Mouse (Mus musculus): ENCODE measurements at regions not wholly inside any gene's neighbourhood (a gene's known extent, or its start where the extent isn't known, plus 50 kb on each side); places are given as distances from the start of the nearest gene placed in this dataset.

DNA sequence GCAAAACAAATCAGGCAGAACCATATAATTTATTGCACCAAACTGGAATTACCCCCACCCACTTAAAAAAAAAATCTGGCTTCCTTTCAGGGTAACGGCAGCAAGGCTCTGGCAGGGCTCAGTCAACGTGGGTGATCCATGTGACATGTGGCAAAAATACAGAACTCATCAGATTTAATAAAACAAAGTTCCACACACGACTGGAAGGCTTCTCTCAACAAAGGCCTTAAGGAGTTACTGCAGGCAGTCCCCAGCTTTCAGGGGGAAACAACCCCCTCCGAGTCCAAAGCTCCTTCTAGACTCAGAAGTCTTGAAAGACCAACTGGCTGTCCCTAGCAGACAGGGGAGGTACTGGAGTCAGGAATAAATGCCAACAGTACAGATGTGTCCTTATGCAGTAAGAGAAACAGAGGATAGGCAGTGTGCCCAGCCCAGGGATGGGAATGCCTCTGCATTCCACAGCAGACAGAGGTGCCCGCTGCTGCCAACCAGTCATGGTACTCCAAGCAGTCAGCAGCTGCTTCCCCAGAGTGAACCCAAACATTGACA lies 244.0 kb upstream of the Nt5e start:
- DNase-seq (ENCODE audit: extremely low spot score in 1 of 2, low spot score in 2 of 2) = no peak
- H3K27ac ChIP-seq = no peak overlapping the region
- no peak for TF ChIP-seq CTCF (IDR thresholded peaks at IDR 0.05)
- intact Hi-C loops (cut with DNase I) = no loop called here
- H3K4me3 ChIP-seq = no peak overlapping the region

DNA sequence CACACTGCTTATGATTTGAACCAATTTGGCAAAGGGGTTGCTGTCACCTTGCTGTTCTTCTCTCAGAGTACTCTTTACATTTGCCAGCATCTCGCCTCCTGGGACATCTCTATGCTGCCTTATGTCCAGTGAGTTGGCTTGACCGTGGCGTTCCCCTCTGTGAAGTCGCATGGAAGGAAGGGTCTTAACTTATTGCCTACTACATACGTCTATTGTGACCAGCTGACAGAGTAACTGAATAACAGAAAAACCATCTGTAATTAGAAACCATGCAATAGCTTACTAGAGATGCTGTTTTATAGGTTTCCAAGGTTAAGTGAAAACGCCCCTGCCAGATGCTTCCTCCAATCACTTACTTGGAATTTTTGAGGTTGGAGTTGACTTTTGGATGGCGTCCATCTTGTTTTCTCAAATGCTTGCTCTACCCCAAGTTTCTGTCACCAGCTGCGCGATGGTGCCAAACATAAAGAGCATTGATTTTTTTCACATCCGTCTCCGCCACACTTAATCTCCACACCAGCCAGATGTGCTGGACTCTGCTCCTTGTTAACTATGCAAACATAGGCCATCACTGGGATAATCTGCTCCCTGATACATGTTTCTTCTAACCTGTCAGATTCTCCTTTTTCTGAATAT lies 241.7 kb upstream of the Nt5e start:
- intact Hi-C loops (cut with DNase I) = no loop called here
- no peak for DNase-seq (ENCODE audit: extremely low spot score in 1 of 2, low spot score in 2 of 2)
- H3K4me3 ChIP-seq = no peak overlapping the region
- H3K27ac ChIP-seq = no peak overlapping the region
- no peak for TF ChIP-seq CTCF (IDR thresholded peaks at IDR 0.05)

DNA sequence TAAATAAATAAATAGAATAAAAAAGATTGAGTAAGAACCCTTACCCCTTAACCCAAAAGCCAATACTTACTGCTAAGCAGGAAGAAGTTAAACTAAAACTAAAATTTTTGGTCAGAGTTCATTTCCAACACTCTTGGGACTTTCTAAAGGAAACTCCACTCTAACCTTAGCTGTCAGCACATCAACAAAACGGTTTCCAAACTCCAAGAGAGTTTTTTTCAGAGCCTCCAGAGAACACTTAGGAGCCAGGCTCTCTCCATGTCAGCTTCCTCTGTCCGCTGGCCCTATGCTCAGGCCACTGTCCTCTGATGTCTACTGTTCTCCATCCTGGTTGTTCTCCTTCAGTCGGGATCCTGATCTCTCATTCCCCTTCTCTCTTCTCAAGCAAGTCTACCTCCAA lies 241.1 kb upstream of the Nt5e start:
- H3K27ac ChIP-seq = no peak overlapping the region
- no peak for TF ChIP-seq CTCF (IDR thresholded peaks at IDR 0.05)
- no peak for DNase-seq (ENCODE audit: extremely low spot score in 1 of 2, low spot score in 2 of 2)
- no peak overlapping the region for H3K4me3 ChIP-seq
- intact Hi-C loops (cut with DNase I) = no loop called here

DNA sequence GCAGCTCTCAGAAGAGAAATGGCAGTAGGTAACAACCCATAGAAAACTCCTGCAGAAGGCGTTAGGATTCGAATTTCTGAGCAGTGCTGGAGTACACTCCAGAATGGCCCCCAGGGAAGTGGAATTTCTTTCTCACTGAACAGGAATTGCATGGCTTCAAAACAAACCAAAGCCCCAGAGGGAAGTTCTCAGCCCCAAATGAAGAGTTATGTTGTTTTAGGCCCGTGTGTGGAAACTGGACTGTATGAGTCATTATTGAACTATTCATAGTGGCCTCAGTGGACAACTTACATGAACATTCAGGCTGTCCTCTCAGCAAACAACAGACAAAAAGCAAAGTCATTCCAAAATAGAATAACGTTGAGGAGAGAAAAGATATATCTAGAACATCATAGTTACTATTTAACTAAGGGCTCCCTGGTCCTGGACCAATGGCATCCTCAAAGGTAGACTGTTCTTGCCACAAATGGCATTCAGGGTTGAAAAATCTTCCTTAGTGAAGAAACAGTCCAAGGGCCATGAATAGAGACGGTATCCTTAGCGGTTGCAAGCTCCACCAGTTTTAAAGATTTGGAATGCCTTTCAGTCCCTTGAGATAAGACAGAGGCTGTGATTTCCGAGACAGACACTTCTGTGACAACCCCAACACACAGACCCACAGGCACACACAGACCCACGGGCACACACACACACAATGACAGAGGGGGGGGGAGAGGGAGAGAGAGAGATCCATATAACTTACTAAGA lies 235.0 kb upstream of the Nt5e start:
- no peak for DNase-seq (ENCODE audit: extremely low spot score in 1 of 2, low spot score in 2 of 2)
- Histone ChIP-seq H3K27ac (no peak overlapping the region), H3K4me3 (no peak overlapping the region)
- intact Hi-C loops (cut with DNase I) = no loop called here
- no peak for TF ChIP-seq CTCF (IDR thresholded peaks at IDR 0.05)

DNA sequence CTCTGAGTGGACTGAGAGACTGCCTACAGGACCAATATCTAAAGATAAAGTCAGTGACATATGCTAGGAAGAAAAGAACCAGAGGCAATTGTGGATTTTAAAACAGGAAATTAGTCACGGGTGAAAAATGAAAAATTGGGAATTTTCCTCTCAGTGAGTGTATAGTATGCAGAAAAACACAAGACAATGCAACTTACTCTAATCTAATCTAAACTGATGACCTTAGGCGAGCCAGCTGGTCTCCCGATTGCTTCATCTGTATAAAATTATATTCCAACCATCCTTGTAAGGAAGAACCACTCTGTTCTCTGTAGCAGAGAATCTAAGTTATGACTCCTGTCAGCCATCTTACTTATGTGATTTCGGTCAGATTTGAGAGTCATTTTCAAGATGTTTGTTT lies 234.4 kb upstream of the Nt5e start:
- Histone ChIP-seq H3K4me3 (no peak overlapping the region), H3K27ac (no peak overlapping the region)
- no peak for DNase-seq (ENCODE audit: extremely low spot score in 1 of 2, low spot score in 2 of 2)
- TF ChIP-seq CTCF (IDR thresholded peaks at IDR 0.05) = no peak
- intact Hi-C loops (cut with DNase I) = no loop called here

DNA sequence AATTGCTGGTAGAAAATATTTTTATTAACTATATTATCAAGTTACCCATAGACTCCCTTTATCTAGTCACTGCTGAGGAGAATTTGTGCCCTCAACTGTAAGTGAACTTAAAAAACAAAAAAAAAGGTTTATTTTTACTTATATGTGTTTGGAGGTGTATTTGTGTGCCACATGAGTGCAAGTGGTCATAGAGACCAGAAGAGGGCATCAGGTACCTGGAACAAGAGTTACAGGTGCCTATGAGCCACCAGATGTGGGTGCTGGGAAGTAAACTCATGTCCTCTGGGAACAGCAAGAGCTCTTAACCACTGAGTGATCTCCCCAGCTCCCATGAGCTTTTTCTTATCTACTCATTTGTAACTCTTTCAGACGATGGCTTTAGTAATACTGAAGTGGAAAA lies 213.9 kb upstream of the Nt5e start:
- TF ChIP-seq CTCF (IDR thresholded peaks at IDR 0.05) = no peak; the same call in 1 of the 2 replicates
- intact Hi-C loops (cut with DNase I) = no loop called here
- DNase-seq (ENCODE audit: extremely low spot score in 1 of 2, low spot score in 2 of 2) = no peak
- Histone ChIP-seq H3K27ac (no peak overlapping the region), H3K4me3 (no peak overlapping the region)

DNA sequence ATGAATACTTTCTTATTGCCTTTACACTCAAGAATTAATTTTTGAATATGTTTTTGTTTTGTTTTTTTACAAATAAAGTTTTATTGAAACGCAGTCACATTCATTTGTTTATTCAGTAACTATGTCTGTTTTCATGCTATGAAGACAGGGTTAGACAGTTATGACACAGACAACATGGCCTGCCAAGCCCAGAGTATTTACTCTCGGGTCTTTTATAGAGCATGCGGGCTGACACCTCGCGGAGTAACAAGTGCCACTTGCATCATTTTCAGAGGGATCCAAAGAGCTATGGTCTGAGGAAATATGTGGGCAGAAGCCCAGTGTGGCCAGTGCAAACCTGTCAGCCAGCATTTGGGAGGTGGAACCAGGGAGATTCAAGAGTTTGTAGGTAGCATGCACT lies 206.5 kb upstream of the Nt5e start:
- intact Hi-C loops (cut with DNase I) = no loop called here
- DNase-seq (ENCODE audit: extremely low spot score in 1 of 2, low spot score in 2 of 2) = no peak
- no peak for TF ChIP-seq CTCF (IDR thresholded peaks at IDR 0.05)
- Histone ChIP-seq H3K4me3 (no peak overlapping the region), H3K27ac (no peak overlapping the region)

DNA sequence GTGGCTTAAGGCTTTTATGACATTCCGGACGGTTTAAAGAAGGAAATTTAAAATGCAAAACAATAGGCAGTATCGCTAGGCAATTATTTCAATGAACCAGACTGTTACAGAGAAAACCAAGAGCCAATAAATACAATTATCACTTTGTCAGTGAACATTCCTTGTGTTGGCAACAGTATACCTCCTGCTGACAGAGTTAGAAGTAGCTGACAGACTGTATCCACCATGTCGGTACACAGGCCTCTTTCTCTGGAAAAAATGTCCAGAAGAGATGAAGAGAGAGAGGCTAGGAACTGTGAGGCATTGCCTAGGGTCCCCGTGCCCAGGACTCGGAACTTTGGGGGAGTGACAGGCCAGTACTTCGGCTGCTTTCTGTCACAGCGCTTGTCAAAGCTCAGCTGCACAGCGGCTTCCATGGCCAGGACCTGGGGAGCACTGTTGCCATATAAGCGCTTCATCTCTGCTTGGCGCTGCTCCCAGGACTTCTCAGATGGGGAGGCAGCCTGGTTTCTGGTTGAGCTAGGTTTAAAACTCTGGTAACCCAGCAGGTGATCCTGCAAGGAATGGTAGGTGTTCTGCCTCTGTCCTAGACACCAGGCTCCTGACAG lies 205.9 kb upstream of the Nt5e start:
- no peak for TF ChIP-seq CTCF (IDR thresholded peaks at IDR 0.05)
- intact Hi-C loops (cut with DNase I) = no loop called here
- H3K4me3 ChIP-seq = no peak overlapping the region
- H3K27ac ChIP-seq = no peak overlapping the region
- DNase-seq (ENCODE audit: extremely low spot score in 1 of 2, low spot score in 2 of 2) = no peak

DNA sequence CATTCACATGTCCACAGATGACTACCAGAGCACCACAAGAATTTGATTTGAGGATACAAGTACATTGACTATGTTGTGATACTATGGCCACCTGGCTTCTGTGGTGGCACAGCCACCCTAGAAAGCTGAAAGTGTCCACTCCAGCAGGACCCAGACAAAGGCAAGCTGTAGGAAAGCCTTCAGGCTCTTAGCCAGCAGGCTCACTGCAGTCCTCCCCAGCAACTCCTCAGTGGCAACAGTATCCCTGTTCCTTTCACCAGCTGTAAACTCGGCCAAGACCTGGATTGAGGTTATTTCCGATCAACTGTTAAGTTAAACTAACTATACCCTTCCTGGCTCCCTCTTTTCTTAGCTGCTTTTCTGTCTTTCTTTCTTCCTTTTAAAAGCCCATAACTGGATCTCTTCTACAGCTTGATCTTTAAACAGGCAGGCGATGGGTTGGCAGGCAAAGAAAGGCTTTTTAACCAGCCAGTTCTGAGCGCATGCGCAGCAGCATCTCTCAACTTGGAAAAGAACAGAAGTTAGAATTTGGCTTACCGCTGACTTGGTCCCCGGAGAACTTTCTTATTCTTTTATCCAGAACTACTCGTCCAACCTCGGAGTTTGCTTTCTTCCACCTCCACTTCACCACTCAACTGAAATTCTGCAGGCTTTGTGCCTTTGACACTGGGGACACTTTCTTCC lies 202.5 kb upstream of the Nt5e start:
- H3K27ac ChIP-seq = no peak overlapping the region
- DNase-seq (ENCODE audit: extremely low spot score in 1 of 2, low spot score in 2 of 2) = peak in 1 of 2 experiments; percentile 12
- intact Hi-C loops (cut with DNase I) = no loop called here
- H3K4me3 ChIP-seq = peak overlapping the region; percentile 9; the same call in 1 of the 2 replicates
- no peak for TF ChIP-seq CTCF (IDR thresholded peaks at IDR 0.05)

DNA sequence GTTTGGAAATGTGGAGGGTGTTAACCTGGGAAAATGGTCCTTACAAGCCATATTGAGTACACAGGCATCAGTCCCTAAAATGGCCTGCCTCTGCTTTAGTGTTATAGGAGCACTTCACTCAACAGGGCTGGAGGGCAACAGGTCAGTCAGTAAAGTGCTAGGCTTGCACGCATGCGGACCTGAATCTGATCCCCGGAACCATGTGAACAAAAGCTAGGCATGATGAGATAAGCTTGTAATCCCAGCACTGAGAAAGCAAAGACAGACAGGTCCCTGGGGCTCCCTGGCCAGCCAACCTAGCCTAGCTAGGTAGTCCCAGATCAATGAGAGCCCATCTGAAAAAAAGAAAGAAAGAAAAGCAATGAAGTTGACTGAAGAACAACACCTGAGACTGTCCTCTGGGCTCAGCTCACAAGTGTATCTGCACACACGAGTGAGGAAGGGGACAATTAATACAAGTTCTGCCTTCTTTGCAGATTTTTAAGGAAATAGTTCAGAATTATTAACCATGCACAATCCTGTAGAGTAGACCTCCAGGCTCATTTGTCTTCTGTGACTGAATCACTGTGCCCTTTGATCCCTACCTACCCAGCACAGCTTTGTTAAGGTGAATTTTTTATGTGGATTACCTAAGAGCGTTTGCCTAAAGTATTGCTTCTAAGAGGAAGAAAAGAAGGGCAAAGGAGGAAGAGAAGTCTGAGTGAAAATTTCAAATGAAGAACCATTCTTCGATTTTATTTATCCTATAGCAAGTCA lies 163.8 kb upstream of the Nt5e start:
- DNase-seq (ENCODE audit: extremely low spot score in 1 of 2, low spot score in 2 of 2) = no peak
- no peak for TF ChIP-seq CTCF (IDR thresholded peaks at IDR 0.05)
- Histone ChIP-seq H3K4me3 (no peak overlapping the region), H3K27ac (no peak overlapping the region)
- intact Hi-C loops (cut with DNase I) = no loop called here

DNA sequence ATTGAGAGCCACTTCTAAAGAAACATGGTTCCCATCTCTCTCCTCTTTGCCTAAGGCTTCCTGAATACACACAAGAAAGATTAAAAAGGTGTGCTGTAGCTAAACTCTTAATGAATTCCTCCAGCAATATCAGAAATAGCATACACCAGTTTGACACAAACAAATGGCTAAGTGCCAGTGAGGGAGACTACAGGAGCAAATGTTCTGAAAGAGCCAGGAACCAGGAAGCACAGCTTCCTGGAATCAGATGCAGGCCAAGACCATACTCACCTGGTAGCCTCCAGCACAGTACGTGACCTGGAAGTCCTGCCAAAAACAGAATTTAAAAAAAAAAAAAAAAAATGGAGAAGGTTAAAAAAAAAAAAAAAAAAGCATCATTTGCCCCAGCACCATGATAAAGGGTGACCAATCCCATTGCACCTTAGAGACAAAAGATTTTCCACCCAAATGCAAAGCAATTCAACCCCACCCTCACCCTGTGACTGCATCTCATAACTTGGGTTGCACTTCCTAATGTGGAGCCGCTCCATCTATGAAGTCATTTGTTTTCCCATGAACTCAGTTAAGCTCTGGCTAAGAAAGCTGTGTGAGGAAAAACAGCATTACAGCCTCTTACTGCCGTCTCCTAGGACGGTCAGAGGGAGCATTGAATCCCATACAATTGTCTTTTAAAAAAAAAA lies 149.3 kb upstream of the Nt5e start:
- intact Hi-C loops (cut with DNase I) = no loop called here
- Histone ChIP-seq H3K4me3 (no peak overlapping the region), H3K27ac (no peak overlapping the region)
- DNase-seq (ENCODE audit: extremely low spot score in 1 of 2, low spot score in 2 of 2) = no peak
- no peak for TF ChIP-seq CTCF (IDR thresholded peaks at IDR 0.05)

Data from left cerebral cortex, adult 2 months (tissue).